Comparison of ENCODE assay signal across 8 mouse cellular contexts in genomic region chr11:84072904-84073651, GRCm38 (mm10). TPM values are rescaled to one million over a fixed set of nuclear protein-coding genes. Genes with fewer than 3 reads are reported as not detected.
A peak's percentile ranks its signal among the peaks of the same experiment; 100 is the strongest.
DNase-seq lines count a peak whose midpoint lies in the region; ATAC-seq and TF ChIP-seq lines count a peak whose summit lies in the region.

No protein-coding gene starts in this region.

- peak overlapping the region; percentile 12; the same call in 1 of the 2 replicates for H3K27ac ChIP-seq in heart, adult 2 months
- H3K27ac ChIP-seq in heart, embryonic 12.5 days (ENCODE audit: poor library complexity, severe bottlenecking): no peak overlapping the region

- no peak for TF ChIP-seq CTCF in heart, adult 2 months (IDR thresholded peaks at IDR 0.05)

- TF ChIP-seq POLR2A in heart, adult 2 months (IDR thresholded peaks at IDR 0.05; ENCODE audit: insufficient read depth, low read depth, low read length): no peak

- peak; percentile 25 to 36 for DNase-seq in heart, adult 2 months
- DNase-seq in embryo, embryonic 9.5 days (ENCODE audit: extremely low spot score): peak; percentile 19
- peak; percentile 70 to 80 for DNase-seq in right cerebral cortex, postnatal 10 days (ENCODE audit: low spot score in 2 of 2)
- no peak for DNase-seq in cerebellum, adult 11-12 months
- no peak for DNase-seq in spleen, adult 12 weeks (ENCODE audit: low spot score)

- no peaks in the 10 kb centered on the region for H3K79me2 ChIP-seq in heart, adult 2 months (replicated peaks; ENCODE audit: control insufficient read depth, insufficient read depth, low read length)

- peaks cover 5% of the 10 kb centered on the region for H3K4me1 ChIP-seq in heart, adult 2 months (ENCODE audit: control insufficient read depth, insufficient read depth, low read length)
- peaks cover 8% of the 10 kb centered on the region for H3K4me1 ChIP-seq in heart, embryonic 12.5 days (replicated peaks)

- TF ChIP-seq EP300 in heart, adult 2 months (IDR thresholded peaks at IDR 0.05; ENCODE audit: insufficient read depth, low read depth, low read length): no peak

- 47% methylated on average over 9 of the region's 9 CpGs for WGBS in heart, adult 2 months
- 46% methylated on average over 9 of the region's 9 CpGs for WGBS in heart, embryonic 12.5 days

- no peak overlapping the region for H3K4me2 ChIP-seq in heart, embryonic 12.5 days

- H3K4me3 ChIP-seq in heart, adult 2 months: no peak overlapping the region
- no peak overlapping the region for H3K4me3 ChIP-seq in heart, embryonic 12.5 days

- H3K36me3 ChIP-seq in heart, adult 2 months (ENCODE audit: control insufficient read depth, insufficient read depth, low read length): no peaks in the 10 kb centered on the region
- H3K36me3 ChIP-seq in heart, embryonic 12.5 days: peaks cover under 1% of the 10 kb centered on the region

- H3K9ac ChIP-seq in heart, adult 2 months (ENCODE audit: low read depth, low read length): no peak overlapping the region
- H3K9ac ChIP-seq in heart, embryonic 12.5 days: no peak overlapping the region

- intact Hi-C loops in heart, adult 2 months (cut with DNase I): no loop called here

- H3K9me3 ChIP-seq in heart, embryonic 12.5 days (replicated peaks): 0 out of 2 replicates have a peak, but pooled peaks cover 2% of the 10 kb centered on the region

- peaks cover 2% of the 10 kb centered on the region; the same call in 1 of the 2 replicates for H3K27me3 ChIP-seq in heart, adult 2 months (ENCODE audit: control insufficient read depth, insufficient read depth, low read length)
- H3K27me3 ChIP-seq in heart, embryonic 12.5 days (replicated peaks): 0 out of 2 replicates have a peak, but pooled peaks cover 13% of the 10 kb centered on the region

- ATAC-seq in heart, embryonic 12.5 days (ENCODE audit: insufficient number of reproducible peaks, low FRiP score): no peak
- peak; percentile 78 for ATAC-seq in inflammation-experienced regulatory T-cells, adult 6 months
- ATAC-seq in megakaryocyte, adult 5-6 weeks (ENCODE audit: poor library complexity, severe bottlenecking): no peak

RNA-seq across cellular contexts. Expression of gene Dusp14, which starts 4.0 kb away (rescaled TPM):
- under 1 TPM; 0.34 to 0.48 TPM for total RNA-seq in heart, adult 2 months (2021)
- polyA plus RNA-seq in heart, adult 2 months (2012; rRNA removed): 1.2 and 3.5 TPM in 2 replicates
- polyA plus RNA-seq in heart, embryonic 12.5 days (2016; fragmentation: Nextera tagmentation; extraction: Ambion mirVana): 5.9 and 6.2 TPM in 2 replicates
- 10 to 100 TPM; 16.6 to 20.9 (median 20.7) TPM for polyA plus RNA-seq in inflammation-experienced regulatory T-cells, adult 6 months (2017; shearing (Covaris generic))
- not detected in 2 replicates for total RNA-seq in megakaryocyte, adult 5-6 weeks (2015)
- not detected in 2 replicates for total RNA-seq in megakaryocyte, adult 5-6 weeks (2017)

RNA-seq across cellular contexts. Expression of gene Tada2a, which starts 56.3 kb away (rescaled TPM):
- 1 to 10 TPM; 6.2 to 6.4 TPM for total RNA-seq in heart, adult 2 months (2021)
- 4.6 and 8.4 TPM in 2 replicates for polyA plus RNA-seq in heart, adult 2 months (2012; rRNA removed)
- 22.0 and 22.9 TPM in 2 replicates for polyA plus RNA-seq in heart, embryonic 12.5 days (2016; fragmentation: Nextera tagmentation; extraction: Ambion mirVana)
- polyA plus RNA-seq in inflammation-experienced regulatory T-cells, adult 6 months (2017; shearing (Covaris generic)): 10 to 100 TPM; 10.2 to 14.2 (median 13.7) TPM
- 4.9 and 7.2 TPM in 2 replicates for total RNA-seq in megakaryocyte, adult 5-6 weeks (2015)
- 5.5 and 6.4 TPM in 2 replicates for total RNA-seq in megakaryocyte, adult 5-6 weeks (2017)

RNA-seq across cellular contexts. Expression of gene Acaca, which starts 56.4 kb away (rescaled TPM):
- 10 to 100 TPM; 19.4 to 20.0 TPM for total RNA-seq in heart, adult 2 months (2021)
- polyA plus RNA-seq in heart, adult 2 months (2012; rRNA removed): 25.0 and 25.9 TPM in 2 replicates
- 13.1 and 15.4 TPM in 2 replicates for polyA plus RNA-seq in heart, embryonic 12.5 days (2016; fragmentation: Nextera tagmentation; extraction: Ambion mirVana)
- 1 to 10 TPM; 3.5 to 4.9 (median 4.8) TPM for polyA plus RNA-seq in inflammation-experienced regulatory T-cells, adult 6 months (2017; shearing (Covaris generic))
- total RNA-seq in megakaryocyte, adult 5-6 weeks (2015): 15.0 and 16.6 TPM in 2 replicates
- total RNA-seq in megakaryocyte, adult 5-6 weeks (2017): 16.6 and 23.9 TPM in 2 replicates

Comparison
In these comparisons a context has a peak if more than half of its experiments do, and no peak if none do; other contexts are left out.
1. DNase-seq: peak in heart, adult 2 months (2 of 2), embryo, embryonic 9.5 days (single experiment) and right cerebral cortex, postnatal 10 days (2 of 2); none in cerebellum, adult 11-12 months (single experiment) and spleen, adult 12 weeks (single experiment).